Mouse (Mus musculus) liver, postnatal 0 days (tissue): ENCODE measurements around the gene Rhbdf2.

ENCODE experiments used
- CTCF ChIP-seq: sonication (generic); IDR thresholded peaks from 2 replicates; pipeline ENCODE4 v1.5.1; 2016; ENCODE audit warnings: antibody characterized with exemption, low read depth
- EP300 ChIP-seq: IDR thresholded peaks from 2 replicates; pipeline ENCODE4 v1.6.1; 2016; ENCODE audit warnings: antibody characterized with exemption, low read depth, mild to moderate bottlenecking

- TF ChIP-seq CTCF, result no peak
- TF ChIP-seq EP300, result no peak
Observed at GRCm38 (mm10) chr11:116552194-116552593, 74.6 kb downstream of the Rhbdf2 start.
